Mouse (Mus musculus) thymus, postnatal 0 days (tissue): ENCODE data around the gene Grb2. TPM values are rescaled to one million over a fixed set of nuclear protein-coding genes. Genes with fewer than 3 reads are reported as not detected.
A peak's percentile ranks its signal among the peaks of the same experiment; 100 is the strongest.

Experiments used
- DNase-seq: peaks from one replicate; pipeline ENCODE4 v3.0.0-alpha.2; 2015; ENCODE audit warnings: low spot score
- polyA plus RNA-seq: library from polyadenylated mRNA; unstranded; fragments of >200 nt; fragmentation: Nextera tagmentation; extraction: Ambion mirVana; gene quantifications from 2 replicates; pipeline ENCODE4 v1.2.1, GENCODE M21; 2015

The Grb2 gene
- polyA plus RNA-seq, 1 experiment from 2014 or later, result 143 TPM

DNA sequence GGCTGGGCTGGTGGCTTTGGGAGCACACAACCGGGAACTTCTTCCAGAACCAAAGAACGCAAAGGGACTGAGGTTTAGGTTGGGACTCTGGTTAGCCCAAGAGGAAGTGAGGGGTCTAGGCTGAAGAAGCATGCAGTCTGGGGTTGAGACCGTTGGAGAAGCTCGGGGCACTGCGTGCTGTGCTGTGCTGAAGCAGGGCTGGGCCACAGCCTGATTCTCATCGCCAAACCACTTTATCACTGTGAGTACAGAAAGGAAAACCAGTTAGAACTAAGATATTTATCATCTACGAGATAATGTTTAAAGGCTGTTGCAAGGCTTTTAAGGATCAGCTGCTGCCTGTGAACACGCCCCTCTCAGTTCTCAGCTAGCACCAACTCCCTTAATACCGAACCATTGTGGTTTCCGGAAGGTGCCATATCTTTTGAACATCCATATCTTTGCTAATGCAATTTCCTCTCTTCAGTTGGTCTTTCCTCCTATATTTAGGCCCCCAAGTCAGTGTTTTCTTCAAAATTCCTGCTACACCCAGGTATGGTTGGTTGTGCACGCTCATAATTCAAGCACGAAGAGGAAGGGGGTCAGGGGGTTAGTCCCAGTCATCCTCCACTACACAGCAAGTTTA is 4.4 kb upstream of the Grb2 start:
- DNase-seq, result peak; percentile 48

DNA sequence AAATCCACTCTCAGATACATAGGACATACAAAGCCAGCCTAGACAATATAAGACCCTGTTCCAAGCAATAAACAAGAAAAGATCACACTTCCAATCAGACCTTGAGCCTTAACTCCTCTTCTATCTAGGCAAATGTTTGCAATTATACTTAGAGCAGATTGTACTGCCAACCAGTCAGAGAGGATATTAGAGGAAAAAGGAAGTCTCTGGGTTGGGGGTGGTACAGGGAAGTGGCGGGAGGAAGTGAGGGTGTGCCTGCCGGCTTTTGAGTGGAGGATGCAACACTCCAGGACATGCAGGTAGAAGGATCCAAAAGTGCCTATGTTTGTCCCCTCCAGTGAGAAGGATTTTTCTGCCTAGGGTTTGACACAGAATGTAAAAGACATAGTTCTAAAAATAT is 3.9 kb upstream of the Grb2 start:
- DNase-seq, result peak; percentile 42

DNA sequence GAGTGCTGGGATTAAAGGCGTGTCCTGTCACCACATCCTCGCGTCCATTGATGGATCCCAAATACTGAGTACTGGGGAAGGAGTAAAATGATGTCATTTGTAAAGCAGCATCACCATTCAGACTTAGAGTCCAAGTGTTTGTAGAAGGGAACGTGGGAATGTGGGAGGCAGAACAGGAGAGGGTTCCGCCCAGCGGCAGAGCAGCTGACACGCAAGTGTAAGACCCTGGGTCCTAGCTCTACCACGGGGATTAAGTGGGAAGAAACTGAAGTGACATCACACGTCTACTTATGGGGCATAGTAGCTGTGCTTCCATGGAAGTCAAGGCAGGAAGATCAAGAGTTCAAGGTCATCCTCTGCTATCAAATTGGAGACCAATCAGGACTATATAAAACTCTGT is 2.7 kb upstream of the Grb2 start:
- DNase-seq, result no peak

DNA sequence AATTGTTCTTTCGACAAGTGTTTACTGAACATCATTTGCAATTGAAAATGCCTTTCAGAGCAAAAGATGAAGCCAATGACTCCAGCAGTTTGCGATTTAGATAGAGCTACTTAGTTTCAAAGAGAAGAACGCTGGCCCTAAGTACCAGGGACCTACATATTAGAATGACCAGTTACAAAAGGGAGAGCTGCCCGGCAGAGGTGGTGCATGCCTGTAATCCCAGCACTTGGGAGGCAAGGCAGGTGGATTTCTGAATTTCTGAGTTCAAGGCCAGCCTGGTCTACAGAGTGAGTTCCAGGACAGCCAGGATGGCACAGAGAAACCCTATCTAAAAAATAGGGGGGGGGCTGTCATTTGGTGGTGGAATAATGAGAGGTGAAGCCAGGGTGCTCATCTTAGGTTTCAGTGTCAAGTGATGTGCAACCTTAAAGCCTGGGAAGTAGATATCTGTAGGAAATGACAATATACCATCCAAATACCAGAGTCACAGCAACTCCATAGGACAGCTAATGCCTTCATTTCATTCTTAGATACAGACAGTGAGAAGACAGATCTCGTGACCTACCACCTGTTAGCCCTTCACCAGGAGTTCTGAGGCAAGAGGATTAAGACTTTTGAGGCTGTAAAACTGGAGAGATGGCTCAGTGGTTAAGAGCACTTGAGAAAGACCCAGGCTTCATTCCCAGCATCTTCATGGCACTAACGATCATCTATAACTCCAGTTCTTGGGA is 1.6 kb upstream of the Grb2 start:
- no peak for DNase-seq

DNA sequence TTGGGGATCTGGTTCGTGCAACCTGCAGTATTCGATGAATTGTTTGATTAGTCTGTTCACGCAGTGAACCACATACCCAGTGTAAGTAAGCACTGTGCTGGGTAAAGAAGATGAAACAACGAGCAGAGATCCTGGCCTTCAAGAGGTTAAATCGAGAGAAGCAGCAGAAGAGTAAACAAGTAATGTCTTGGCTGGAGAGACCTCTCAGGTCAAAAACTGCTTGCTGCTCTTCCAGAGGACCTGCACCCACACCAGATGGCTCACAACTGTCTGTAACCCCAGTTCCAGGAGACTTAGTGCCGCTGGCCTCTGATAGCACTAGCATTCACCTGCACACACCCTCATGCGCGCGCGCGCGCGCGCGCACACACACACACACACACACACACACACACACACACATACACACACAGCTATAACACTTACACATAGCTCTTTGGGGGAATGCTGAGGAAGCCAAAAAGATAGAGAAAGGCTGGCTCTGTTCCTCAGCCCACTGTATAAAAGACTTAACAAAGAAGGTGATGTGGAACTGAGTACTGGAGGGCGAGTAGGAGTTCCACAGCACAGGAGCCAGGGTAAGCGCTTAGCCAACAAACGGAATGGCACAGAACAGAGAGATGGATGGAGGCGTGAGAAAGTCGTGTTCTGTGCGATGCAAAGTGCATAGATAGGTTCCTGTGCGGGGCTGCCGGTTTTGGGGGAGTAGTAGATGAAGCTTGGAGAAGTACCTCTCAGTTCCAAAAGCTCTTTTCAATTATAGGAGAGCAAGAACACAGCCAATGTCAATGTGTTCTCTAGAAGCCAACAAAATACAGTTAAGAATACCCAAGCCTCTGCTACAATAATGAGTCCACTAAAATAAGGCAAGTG is 795 bp upstream of the Grb2 start:
- DNase-seq, result peak; percentile 64

DNA sequence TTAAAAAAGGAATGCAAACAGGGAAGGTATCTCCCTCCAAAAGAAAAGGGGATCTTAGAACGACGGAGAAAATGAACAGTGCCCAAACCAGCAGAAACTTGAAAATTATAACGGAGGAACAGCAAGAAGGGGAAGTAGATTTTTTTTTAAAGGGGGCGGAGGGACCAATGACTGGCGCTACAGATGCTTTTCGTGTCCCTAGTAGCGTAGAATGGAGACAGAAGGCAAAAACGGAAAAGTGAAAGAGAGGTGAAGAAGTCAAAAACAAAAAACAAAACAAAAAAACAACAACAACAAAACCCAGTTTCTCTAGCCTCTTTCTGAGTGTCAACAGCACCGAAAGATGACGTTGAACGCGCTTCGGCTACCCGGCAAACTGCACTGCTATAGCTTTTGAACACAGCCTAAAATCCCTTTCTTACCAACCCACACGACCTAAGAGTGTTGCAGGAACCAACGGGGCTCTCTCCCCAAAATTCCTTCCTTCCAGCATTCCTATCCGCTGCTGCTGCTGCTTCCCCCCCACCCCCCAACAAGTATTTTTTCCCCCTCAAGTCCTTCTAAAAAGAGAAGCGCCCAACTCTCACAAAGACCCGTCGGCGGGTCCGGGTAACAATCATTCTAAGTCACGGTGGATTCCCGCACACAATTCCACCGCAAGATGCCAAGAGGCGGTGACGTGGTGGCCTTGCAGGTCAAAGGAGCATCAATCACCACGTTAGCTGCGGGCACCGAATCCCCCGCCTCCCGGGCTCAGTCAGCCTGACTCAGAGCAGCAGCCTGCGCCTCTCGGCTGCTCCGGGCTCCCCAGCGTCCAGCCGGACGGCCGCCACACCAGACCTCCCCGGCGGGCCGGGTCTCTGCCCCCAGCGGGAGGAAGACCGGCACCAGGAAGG is 836 bp downstream of the Grb2 start:
- DNase-seq, result peak; percentile 24

DNA sequence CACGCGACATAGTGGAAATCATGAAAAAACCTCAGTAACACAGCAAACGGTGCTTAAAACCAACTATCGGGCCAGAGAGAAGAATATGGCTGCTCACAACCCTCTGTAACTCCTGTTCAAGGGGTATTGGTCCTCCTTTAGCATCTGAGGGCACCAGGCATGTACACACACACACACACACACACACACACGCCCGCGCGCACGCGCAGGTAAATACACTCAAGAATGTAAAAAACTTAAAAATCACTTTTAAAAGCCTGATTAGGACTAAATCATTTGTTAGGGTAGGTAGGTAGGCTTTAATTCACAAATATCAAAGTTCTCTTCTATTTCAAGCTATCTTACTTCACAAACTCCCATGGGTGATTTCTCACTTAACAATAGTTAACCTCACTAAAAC is 1.8 kb downstream of the Grb2 start:
- no peak for DNase-seq

DNA sequence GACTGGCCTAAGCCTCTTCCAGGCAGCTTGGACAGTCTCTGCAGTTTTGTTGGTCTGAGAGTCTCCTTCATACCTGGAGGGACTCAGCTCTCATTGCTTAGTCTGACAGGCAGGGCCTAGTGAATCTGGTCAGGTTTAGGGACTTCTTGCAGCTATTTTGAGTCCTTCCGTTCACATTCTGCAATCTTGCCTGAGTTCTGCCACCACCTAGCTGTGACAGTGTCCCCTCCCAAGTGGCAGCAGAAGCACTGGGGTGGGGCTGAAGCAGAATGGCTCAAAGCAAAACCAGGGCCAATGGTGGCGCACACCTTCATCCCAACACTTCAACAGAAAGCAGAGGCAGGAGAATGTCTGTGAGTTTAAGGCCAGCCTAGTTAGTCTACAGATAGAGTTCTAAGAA is 2.8 kb downstream of the Grb2 start:
- no peak for DNase-seq

DNA sequence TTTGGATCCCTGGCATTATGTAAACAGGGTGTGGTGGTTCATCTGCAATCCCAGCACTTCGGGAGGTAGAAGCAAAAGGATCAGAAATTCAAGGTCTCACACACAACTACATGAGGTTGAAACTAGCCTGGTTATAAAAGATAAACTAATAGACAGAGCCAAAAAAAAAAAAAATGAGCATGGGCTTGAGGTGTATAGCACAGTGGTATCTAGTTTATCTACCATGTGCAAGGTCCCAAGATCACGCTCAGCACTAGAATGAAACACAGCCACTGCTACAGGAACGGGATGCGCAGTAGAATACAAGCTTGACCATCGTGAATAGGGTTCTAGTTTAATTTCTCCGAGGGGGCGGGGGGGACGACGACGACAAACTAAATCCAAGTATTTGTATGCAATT is 3.7 kb downstream of the Grb2 start:
- DNase-seq, result no peak

DNA sequence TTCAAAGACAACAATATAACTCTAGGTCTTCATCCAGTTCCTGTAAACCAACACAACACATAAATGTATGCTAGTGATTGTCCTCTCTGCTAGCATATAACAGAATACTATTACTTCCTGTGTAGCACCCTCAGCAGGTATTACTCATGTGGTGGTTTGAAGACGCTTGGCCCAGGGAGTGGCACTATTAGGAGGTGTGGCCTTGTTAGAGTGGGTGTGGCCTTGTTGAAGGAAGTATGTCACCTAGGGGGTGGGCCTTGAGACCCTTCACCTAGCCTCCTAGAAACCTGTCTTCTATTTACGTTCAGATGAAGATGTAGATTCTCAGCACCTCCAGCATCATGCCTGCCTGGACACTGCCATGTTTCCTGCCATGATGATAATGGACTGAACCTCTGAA is 4.9 kb downstream of the Grb2 start:
- no peak for DNase-seq

DNA sequence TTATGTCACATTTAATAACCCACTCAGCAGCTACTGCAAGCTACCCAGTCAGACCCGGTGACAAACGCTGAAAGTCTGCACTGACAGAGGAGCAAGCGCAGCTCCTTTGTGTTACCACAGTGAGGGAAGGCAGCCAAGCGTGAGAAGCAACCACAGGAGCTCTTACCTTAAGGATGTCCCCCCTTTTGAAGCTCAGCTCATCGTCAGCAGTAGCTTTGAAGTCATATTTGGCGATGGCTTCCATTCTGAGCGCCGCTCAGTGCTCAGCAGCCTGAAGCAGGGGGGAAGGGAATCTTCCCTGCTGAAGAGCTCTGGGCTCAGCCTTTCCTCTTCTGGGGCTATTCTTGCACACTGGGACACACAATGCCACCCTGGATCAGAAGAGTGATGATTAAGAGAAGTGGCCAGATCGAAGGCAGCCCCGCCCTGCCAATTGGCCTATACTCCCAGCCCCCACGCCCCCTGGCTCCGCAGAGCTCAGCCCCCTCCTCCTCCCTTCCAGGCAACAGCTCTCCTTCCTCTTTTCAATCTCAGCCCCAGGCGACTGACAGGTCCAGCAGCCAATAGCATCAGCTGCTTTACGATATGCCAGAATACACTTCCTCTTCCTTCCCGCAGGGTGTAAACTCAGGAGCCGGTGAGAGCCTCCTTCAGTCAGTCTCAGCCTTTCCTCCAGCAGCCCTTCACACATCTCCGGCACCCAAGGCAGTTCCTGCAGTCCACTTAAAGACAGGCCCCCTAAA is 9.2 kb downstream of the Grb2 start:
- peak; percentile 89 for DNase-seq

DNA sequence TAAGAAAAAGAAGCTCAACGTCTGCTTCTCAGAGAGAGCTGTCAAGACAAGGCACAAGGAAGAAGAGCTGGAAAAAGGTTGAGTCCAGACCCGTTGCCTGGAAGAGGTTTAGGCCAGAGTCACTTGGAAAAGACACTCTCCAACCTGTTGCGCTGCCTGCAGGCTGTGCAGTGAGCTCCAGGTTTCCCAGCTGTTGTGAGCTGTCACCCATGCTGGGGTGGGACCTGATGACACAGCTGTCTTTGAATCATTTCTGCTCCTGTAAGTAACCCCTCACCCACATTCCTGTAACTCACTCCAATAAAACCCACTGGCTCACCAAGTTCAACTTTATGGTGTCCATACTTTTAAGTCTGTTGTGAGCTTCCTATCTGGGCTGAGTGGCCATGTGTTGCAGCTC is 10.7 kb downstream of the Grb2 start:
- DNase-seq, result no peak

DNA sequence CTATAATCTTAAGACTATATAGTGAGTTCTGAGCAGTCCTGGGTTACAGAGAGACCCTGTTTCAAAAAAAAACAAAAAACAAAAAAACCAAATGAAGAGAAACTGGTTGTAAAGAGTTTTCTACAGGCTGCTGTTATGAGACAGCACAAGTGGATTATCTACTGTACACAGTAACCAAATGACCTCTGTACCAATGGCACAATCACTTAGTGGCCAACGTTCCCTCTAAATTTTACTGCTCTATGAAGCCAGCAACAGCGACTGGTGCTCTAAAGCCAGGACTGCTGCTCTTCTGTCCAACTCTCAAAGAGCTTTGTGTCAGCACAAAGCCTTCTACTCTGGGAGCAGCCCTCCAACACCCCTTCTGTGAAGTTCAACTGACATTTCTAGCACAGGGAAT is 11.3 kb downstream of the Grb2 start:
- no peak for DNase-seq

DNA sequence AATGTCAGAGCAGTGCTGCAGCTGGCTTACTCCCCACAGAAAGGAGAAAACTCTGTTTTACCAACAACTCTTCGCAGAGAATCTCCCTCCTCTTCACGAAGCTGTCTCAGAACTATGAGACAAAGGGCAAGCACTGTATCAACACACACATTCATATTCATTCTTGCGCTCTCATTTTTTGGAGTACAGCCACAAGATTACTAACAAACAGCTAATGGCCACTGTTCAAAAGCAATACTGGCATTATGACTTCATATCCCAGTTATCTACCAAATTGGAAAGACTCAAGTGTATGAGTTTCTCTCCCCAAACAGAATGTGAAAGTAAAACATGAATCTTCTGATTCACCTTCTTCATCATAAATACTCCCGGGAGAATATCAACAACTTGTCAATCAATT is 11.9 kb downstream of the Grb2 start:
- DNase-seq, result no peak

DNA sequence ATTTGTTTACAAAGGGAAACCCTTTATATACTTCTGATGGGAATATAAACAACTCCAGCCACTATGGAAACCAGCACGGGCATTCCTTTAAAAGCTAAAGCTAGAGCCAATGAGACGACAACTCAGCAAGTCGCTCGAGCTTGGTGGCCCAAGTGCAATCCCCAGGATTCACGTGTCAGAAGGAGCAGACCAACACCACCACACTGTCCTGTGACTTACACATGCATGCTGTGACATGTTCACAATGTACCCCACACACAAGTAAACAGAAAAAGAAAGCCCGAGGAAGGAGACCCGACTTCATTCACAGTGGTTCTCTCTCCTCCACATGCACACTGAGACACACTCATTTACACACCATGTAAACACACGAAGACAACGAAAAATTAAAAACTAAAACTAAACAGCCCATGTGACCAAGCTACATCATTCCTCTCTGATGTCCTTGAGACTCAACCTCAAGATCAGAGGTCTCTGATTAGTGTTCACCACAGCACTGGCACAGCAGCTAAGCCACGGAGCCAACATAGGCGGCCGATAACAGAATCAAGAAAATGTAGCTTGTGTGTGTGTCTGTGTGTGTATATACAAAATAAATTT is 14.3 kb downstream of the Grb2 start:
- no peak for DNase-seq

DNA sequence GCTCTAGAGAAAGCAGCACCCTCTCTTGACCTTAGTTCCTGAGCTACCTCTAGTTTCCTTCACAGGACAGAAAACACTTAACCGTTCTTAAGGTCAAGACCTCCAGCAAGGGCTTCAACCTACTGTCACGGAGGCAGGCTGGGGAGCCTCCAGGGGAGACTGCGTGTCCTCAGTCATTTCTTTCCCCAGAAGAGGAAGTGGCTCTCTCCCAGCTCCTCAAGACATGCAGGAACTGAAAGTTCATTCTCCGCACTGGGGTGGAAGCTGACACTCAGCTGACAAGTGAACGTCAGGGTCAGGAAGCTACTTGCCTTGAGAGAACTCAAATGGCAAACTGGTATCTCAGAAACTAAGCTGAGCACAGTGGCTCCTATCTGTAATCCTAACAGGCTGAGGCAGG is 15.6 kb downstream of the Grb2 start:
- DNase-seq, result no peak

DNA sequence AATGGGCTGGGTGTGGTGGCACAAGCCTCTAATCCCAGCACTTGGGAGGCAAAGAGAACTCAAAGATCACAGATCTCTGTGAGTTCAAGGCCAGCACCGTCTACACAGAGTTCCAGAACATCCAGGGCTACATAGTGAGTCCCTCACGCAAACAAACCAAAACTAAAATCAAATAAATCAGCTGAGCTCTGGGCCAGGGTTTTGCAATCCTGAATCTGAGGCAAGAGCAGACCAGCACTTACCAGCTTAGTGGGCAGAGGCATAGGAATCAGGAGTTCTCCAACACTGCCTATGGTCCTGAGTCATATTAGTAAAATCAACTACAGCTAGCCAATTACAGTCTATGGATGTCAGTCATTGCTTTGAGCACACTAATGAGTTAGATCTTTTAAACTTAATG is 16.4 kb downstream of the Grb2 start:
- DNase-seq, result no peak

DNA sequence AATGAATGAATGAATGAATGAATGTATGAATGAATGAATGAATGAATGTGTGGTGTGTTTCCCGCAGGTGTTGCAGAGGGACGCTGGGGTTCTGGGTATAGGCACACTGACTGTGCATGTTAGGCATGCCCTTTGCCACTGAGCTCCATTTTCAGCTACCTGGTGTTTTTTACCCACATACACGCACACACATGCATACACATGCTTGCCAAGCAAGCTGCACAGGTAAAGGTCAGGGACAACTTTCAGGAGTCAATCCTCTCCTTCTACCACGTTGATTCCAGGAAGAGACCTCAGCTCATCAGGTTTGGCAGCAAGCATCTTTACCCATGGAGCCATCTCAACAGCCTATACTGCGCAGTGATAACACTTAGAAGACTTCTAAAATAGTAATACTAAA is 16.9 kb downstream of the Grb2 start:
- no peak for DNase-seq

DNA sequence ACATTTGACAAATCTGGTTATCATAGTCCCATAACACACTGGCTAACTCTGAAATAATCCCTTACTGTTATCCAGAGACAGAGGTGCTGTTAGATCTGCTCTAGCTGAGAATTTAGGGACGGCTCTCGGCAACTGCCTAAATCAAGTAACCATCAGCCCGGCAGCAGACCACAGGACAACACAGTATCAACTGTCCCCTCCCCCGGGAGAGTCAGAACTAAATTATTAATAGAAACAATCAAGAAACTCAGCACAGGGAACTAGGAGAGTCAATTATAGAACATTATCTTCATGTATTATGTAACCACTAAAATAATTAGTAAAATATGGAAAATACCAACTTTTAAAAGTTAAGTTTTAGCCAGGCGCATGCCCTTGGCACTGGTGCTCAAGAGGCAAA is 17.4 kb downstream of the Grb2 start:
- no peak for DNase-seq

DNA sequence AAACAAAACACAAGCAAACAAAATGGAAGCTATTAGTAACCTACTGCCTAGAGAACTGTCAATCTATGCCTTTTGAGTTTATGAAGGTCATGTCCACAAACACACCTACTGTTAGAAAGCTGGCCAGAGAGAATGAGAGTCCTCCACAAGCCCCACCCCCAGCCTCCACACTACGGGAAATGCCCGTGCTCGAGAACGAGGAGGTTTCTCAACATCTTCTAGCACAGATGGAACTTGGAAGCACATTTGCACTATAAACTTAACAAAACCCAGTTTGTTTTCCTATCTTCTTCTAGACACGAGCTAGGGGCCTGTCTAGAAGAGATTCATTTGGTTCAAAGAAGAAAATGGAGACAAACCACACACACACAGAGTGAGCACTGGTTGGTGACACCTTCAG is 18.0 kb downstream of the Grb2 start:
- no peak for DNase-seq
